In genomic region chr19:41902848-41903593, GRCm38 (mm10) we compare ENCODE assay signal across 18 mouse cellular contexts.
"Had no signal": no experiment of that assay in that cellular context is flagged by ENCODE, and none has a peak within 500 bp of the region (broad histone marks: within the 10 kb centered on the region; RNA-seq: fewer than 3 reads in every experiment).

No protein-coding gene starts in this region.

- H3K27ac ChIP-seq: limb, embryonic 10.5 days; limb, embryonic 13.5 days; stomach, postnatal 0 days had no signal

- H3K9ac ChIP-seq: limb, embryonic 13.5 days had no signal

- H3K4me2 ChIP-seq: limb, embryonic 13.5 days; midbrain, embryonic 11.5 days had no signal

- DNase-seq: kidney, adult 18-20 months; kidney, adult 9 months; kidney, postnatal 14 days; kidney, postnatal 4 days; lung, adult 2 months; lung, postnatal 14 days; lung, postnatal 4 days; midbrain, embryonic 14.5 days; right cerebral cortex, adult 18-20 months; right cerebral cortex, postnatal 14 days; right cerebral cortex, postnatal 4 days; thymus, adult 2 months had no signal

- H3K9me3 ChIP-seq: limb, embryonic 10.5 days; limb, embryonic 13.5 days had no signal

- H3K36me3 ChIP-seq: limb, embryonic 10.5 days; limb, embryonic 13.5 days had no signal

- H3K27me3 ChIP-seq: limb, embryonic 13.5 days had no signal

- H3K4me3 ChIP-seq: limb, embryonic 10.5 days; limb, embryonic 13.5 days had no signal

- ATAC-seq: inflammation-experienced regulatory T-cells, adult 6 months; intestine, embryonic 16.5 days had no signal

- H3K4me1 ChIP-seq: limb, embryonic 10.5 days; limb, embryonic 13.5 days had no signal
